Mouse (Mus musculus) lung, adult 2 months (tissue): ENCODE measurements around the gene Mbd6. TPM values are rescaled to one million over a fixed set of nuclear protein-coding genes. Genes with fewer than 3 reads are reported as not detected.
A peak's percentile ranks its signal among the peaks of the same experiment; 100 is the strongest.

Experiments
- DNase-seq: peaks from one replicate; pipeline ENCODE4 v3.0.0; 2022
- H3K4me1 ChIP-seq: fragments of 200-500 bp; 2 replicates; pipeline ENCODE4 v1.6.1; 2011; ENCODE audit warnings: low read length; ENCODE audit not compliant: control insufficient read depth, insufficient read depth
- H3K4me3 ChIP-seq: fragments of 200-500 bp; replicated peaks from 2 replicates; pipeline ENCODE3; 2011; ENCODE audit warnings: low read depth, mild to moderate bottlenecking, control low read depth, low read length; ENCODE audit errors: extremely low read depth
- CTCF ChIP-seq: fragments of 200-500 bp; IDR thresholded peaks from 2 replicates; pipeline ENCODE4 v1.5.1; 2011; ENCODE audit warnings: mild to moderate bottlenecking, low read length, control low read depth; ENCODE audit not compliant: insufficient read depth
- POLR2A ChIP-seq: fragments of 200-500 bp; IDR thresholded peaks from 2 replicates; pipeline ENCODE4 v1.6.1; 2011; ENCODE audit warnings: low read depth, mild to moderate bottlenecking, control low read depth, low read length, borderline replicate concordance; ENCODE audit errors: extremely low read depth
- WGBS: fragments of 180-500 bp; shearing (Covaris S2); methylation state at CpG from one replicate; pipeline ENCODE4 v1.1.7; 2018; 5-methylcytosine and 5-hydroxymethylcytosine counted together
- polyA plus RNA-seq: library from polyadenylated mRNA; depleted of rRNA; stranded (reverse); fragments of >200 nt; gene quantifications from 2 replicates; pipeline ENCODE4 v1.2.3, GENCODE M21; 2012

The Mbd6 gene
- polyA plus RNA-seq, 1 experiment, result 57.6 TPM

DNA sequence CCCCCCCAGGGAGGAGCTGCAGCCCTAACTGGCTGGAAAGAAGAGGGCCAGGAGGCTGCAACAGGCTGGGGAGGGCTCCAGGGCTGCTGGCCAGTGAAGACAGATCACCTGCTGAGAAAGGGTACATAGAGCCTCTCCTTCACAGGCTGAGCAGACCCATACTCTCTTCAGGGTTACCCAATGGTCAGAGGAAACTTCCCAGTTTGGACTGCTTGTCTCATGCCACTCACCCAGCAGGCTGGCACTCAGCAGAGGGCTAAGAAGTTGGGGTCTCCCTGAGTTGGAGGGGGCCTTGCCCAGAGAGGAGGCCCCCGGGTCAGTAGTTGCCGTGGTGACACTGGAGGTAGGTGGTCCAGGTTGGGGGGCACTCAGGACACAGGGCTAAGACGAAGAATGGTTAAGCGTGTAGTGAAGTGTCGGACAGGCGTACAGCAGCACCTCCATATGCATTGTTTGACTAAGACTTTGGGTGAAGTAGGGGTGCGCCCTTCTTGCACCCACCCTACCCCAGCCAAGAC, 4.7 kb downstream of the Mbd6 start:
- WGBS, result 93% methylated on average over 7 of the region's 7 CpGs
- Histone ChIP-seq H3K4me3 (no peak overlapping the region), H3K4me1 (peaks cover 9% of the 10 kb centered on the region)
- no peak for DNase-seq
- TF ChIP-seq POLR2A, result no peak
- no peak for TF ChIP-seq CTCF

DNA sequence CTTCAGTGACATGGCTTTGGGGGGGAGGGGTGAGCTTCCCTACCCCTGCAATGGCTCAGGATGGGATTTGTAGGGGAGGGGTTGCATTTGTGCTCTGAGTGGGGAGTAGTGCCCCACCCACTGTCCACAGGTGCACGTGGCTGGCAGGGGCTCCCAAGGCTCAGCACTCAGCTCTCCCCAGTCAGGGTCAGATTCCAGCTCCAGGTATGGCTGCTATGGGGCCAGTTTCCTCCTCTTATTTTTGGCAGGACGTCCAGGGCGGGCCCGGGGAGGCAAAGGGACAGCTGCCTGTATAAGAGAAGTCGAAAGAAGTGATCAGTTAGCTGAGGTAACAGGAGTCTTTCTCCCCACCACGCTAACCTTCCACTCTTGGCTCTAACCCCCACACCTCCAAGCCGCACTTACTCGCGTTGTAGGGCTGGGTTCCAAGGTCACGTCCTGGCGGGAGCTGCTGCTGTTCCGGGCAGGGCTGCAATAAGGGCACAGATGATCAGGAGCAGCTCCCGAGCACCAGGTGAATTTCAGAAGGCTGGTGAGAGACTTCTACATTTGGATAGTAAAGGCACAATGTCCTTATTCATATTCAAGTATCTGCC, 6.1 kb downstream of the Mbd6 start:
- no peak for TF ChIP-seq POLR2A
- TF ChIP-seq CTCF, result no peak
- 72% methylated on average over 13 of the region's 13 CpGs for WGBS

DNA sequence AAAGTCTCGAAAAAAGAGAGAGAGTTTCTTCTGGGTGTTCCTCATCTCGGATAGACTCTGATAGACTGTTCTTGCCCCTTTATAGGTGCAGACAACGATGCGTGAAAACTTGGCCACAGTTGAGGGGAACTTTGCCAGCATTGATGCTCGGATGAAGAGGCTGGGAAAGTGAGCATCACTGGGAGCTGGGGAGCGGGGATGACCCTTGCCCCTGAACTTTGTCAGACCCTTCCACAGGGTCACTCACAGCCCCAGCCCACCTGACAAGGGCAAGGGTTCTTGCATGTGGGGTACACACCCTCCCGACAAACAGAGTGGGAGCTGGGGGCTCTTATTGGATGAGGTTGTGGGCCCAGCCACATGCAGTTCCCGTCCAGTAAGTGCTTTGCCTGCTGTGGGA, 7.5 kb downstream of the Mbd6 start:
- H3K4me1 ChIP-seq, result no peaks in the 10 kb centered on the region
- 88% methylated on average over 8 of the region's 8 CpGs for WGBS
- no peak for DNase-seq
- TF ChIP-seq POLR2A (no peak), CTCF (no peak)
- no peak overlapping the region for H3K4me3 ChIP-seq

More for the DNA sequence above, 6.1 kb downstream of the Mbd6 start:
- Histone ChIP-seq H3K4me1 (peaks cover 9% of the 10 kb centered on the region), H3K4me3 (no peak overlapping the region)
- DNase-seq, result no peak

DNA sequence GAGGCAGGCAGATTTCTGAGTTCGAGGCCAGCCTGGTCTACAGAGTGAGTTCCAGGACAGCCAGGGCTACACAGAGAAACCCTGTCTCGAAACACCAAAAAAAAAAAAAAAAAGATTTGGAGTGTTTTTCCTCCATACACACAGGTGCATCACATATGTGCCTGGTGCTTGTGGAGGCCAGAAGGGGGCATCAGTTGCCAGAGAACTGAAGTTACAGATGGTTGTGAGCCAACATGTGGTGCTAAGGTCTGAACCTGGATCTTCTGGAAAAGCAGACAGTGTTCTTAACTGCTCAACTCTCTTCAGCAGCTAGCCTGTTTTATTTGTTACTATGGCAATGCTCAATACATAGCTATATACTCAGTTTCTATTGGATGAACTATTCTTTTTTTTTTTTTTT, 9.1 kb downstream of the Mbd6 start:
- H3K4me3 ChIP-seq, result no peak overlapping the region
- DNase-seq, result no peak
- 100% methylated on average over 2 of the region's 2 CpGs for WGBS
- H3K4me1 ChIP-seq, result no peaks in the 10 kb centered on the region
- TF ChIP-seq CTCF (no peak), POLR2A (no peak)

DNA sequence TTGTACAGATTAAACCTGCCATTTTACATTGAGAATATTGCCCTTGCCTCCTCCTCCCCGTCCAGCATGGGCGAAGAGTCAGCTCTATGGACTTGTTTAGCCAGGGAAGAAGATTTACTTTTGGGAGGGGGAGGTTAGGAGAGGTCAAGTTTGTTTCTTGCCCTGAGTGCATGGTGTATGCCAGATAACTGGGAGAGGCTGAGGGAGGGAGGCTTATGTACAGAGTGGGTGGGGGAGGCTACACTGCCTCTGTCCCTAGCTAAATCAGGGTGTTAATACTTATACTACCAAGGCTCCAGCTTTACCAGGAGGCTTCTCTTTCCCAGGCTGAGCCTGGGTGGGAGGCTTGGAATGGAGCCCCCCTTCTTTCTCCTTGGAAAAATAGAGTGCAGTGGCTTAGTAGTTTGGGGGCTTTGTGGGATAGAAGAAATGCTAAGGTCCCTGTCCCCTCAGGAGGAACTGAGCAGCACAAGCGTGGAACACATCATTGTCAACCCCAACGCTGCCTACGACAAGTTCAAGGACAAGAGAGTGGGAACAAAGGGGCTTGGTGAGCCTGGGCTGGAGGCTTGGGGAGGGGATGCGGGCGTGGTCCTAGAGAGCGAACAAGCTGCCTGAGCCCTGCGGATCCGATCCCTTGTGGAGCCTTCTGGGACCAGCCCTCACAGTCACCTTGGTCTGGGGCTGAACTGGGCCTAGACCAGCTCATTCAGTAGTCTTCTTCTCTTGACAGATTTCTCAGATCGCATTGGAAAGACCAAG, 14.4 kb downstream of the Mbd6 start:
- WGBS, result 79% methylated on average over 11 of the region's 11 CpGs
- no peak overlapping the region for H3K4me3 ChIP-seq
- no peak for DNase-seq
- TF ChIP-seq POLR2A (no peak), CTCF (no peak)
- peaks cover 7% of the 10 kb centered on the region for H3K4me1 ChIP-seq

DNA sequence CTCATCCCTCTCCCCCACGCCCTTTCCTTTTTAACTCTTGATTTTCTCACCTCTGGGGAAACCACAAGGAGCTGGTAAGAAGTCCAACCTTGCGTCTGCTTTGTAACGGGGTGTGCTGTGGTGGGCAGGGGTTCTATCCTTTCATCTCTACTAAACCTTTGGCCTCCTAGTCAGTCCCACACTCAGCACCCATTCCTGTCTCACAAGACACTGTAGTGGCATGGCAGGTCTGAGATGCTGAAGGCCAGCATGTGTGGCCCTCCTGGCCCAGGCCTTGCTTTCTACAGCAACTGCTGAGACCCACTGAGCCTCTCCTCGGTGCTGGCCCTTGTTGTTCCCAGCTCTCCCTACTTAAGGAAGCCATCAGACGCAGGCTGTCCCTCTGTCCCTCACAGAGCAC, 16.4 kb downstream of the Mbd6 start:
- DNase-seq, result no peak
- no peak for TF ChIP-seq POLR2A
- TF ChIP-seq CTCF, result no peak
- Histone ChIP-seq H3K4me1 (peaks cover 15% of the 10 kb centered on the region), H3K4me3 (no peak overlapping the region)
- WGBS, result 91% methylated on average over 5 of the region's 5 CpGs

DNA sequence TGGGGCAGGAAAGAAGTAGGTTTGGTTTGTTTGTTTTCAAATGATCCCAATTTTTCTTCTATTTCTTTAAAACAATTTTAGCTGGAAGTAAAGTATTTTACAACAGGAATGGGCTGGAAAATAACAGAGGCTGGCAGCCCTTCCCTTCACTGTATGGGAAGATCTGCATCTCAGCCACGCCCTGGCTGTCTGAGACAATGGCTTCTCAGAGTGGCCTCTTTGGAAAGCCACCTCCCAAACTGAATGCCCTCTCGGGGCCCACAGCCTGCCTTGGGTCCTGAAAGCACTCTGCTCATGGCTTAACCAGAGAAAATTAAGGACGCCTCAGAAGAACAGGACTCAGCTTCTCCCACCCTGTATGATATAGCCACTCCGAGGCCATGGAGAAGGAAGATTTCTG, 18.9 kb downstream of the Mbd6 start:
- Histone ChIP-seq H3K4me3 (no peak overlapping the region), H3K4me1 (peaks cover 18% of the 10 kb centered on the region)
- no peak for TF ChIP-seq CTCF
- TF ChIP-seq POLR2A, result no peak
- WGBS, result 72% methylated on average over 4 of the region's 4 CpGs
- DNase-seq, result no peak

DNA sequence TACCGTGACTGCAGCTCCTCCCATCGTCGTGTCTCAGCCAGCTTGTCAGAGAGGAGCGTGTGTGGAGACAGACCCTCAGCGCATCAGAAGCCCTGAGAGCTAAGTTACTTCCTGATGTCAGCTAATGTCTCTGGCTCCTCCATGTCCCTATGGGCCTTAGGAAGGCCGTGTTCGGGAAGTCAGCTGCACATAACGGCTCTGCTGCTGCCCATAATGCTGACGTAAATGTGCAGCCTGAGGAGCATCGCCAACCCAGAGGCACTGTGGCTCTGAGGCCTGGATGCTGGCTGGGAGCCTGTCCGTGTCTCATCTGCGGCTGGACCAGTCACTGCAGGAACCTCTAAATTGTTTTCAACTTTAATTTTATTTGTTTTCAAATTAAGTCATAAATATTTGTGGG, 19.8 kb downstream of the Mbd6 start:
- 68% methylated on average over 12 of the region's 12 CpGs for WGBS
- DNase-seq, result no peak

DNA sequence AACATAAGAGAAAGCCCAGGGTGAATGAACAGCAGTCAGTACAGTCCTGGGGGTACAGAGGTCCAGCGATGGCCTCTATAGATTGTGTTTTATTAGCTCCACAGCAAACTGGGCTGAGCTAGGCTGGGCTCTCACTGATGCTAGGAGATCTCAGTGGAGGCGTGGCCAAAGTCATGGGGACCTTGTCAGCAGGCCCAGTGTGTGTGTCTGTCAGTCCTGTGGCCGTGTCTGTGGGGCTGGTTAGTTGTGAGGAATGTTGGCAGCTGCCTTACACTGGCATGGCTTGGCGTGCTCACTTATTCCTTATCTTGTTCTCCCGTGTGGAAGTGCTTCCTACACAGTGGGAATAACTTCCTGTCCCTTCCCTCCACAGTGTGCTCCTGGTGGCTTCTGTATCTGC, 20.4 kb downstream of the Mbd6 start:
- Histone ChIP-seq H3K4me1 (peaks cover 12% of the 10 kb centered on the region), H3K4me3 (no peak overlapping the region)
- 0 out of 2 replicates have a peak, but pooled peaks have one; percentile 16 for TF ChIP-seq POLR2A
- TF ChIP-seq CTCF, result no peak
- no peak for DNase-seq
- WGBS, result 44% methylated on average over 5 of the region's 5 CpGs

More for the DNA sequence above, 19.8 kb downstream of the Mbd6 start:
- Histone ChIP-seq H3K4me3 (no peak overlapping the region), H3K4me1 (peaks cover 17% of the 10 kb centered on the region)
- TF ChIP-seq POLR2A, result no peak
- TF ChIP-seq CTCF, result no peak

DNA sequence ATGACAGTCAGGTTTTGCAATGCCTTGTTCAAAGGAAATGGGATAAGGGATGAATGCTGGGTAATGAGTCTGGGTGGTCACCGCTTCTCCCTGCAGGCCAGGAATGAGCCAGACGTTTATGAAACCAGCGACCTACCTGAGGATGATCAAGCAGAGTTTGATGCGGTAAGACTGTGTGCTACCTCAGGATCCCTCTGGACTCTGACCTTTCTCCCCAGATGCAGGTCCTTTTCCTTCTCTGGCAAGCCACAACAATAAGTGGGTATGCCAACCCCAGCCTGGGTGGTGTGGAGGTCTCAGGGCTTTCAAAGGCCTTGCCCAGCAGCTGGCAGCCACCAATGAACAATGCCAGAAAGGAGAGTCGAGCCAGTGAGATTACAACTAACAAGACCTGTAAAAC, 21.5 kb downstream of the Mbd6 start:
- DNase-seq, result no peak
- TF ChIP-seq POLR2A, result no peak
- peaks cover 16% of the 10 kb centered on the region for H3K4me1 ChIP-seq
- 53% methylated on average over 5 of the region's 5 CpGs for WGBS
- peak overlapping the region; percentile 76 for H3K4me3 ChIP-seq
